Mouse (Mus musculus) liver, adult 2 months (tissue): ENCODE measurements around the gene Spon1.

Experiments
- CTCF ChIP-seq: fragments of 200-500 bp; IDR thresholded peaks from 2 replicates; pipeline ENCODE4 v1.5.1; 2011; ENCODE audit warnings: low read depth, low read length, control low read depth
- POLR2A ChIP-seq: fragments of 200-500 bp; IDR thresholded peaks from 2 replicates; pipeline ENCODE4 v1.6.1; 2011; ENCODE audit warnings: low read length, control low read depth; ENCODE audit not compliant: insufficient read depth; ENCODE audit errors: extremely low read depth

DNA sequence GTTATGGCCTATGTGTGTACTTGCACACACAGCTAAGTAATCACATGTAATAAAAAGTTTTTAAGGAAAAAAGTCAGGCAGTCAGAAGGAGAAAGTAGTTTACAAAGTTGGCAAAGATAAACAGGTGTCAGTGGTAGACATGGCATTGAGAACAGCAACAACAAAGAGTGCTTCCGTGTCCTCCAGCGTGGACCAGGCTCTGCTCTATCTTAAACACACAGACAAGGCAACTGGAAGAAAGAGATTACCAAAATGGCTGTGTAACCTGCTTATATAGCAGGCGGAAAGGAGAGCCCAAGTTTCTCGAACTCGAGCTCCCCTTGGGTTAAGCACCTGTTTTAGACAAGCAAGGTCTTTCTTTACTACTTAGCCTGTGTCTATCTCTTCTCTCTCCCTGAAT lies 314.5 kb downstream of the Spon1 start:
- TF ChIP-seq CTCF: no peak
- TF ChIP-seq POLR2A: no peak
